Mouse (Mus musculus) heart, postnatal 0 days (tissue): ENCODE results near the gene Ankrd26.

ENCODE experiments used
- CTCF ChIP-seq: IDR thresholded peaks from 2 replicates; pipeline ENCODE4 v1.5.1; 2016; ENCODE audit warnings: antibody characterized with exemption, control low read depth, low read depth
- EP300 ChIP-seq: IDR thresholded peaks from 2 replicates; pipeline ENCODE4 v1.6.1; 2016; ENCODE audit warnings: antibody characterized with exemption, low read depth

DNA sequence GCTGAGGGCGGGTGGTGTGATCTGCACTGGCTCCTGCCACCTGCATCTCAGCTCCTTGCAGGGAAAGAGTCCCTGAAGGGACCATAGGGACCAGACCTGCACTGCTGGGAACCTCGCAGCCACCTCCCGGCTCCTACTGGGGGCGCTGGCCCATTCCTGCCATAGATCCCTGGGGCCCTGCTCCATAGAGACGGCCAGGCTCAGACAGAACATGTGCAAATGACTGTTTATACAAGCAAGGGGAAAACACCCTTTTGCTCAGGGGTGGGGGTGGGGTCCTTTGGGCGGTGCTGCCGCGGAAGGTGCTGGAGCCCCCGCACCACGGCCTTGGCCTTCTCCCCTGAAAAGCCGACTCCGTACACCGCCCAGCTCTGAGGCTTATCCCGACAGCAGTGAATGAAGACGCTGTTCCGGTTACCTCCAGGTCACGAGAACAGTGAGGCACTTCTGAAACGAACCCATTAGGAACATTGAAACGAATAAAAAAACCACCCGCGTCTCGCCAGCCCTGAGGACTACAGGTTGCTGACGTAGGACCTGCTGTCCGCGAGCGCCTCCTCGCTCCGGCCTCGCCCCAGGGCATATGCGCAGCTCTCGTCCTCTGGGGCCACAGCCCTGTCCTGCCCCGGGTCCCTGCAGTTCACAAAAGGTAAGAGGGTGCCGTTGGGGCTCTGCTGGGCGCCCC is 31.5 kb upstream of the Ankrd26 start:
- TF ChIP-seq EP300 (no peak), CTCF (no peak)
